17 mouse cellular contexts compared by ENCODE assay signal in the genomic region with DNA sequence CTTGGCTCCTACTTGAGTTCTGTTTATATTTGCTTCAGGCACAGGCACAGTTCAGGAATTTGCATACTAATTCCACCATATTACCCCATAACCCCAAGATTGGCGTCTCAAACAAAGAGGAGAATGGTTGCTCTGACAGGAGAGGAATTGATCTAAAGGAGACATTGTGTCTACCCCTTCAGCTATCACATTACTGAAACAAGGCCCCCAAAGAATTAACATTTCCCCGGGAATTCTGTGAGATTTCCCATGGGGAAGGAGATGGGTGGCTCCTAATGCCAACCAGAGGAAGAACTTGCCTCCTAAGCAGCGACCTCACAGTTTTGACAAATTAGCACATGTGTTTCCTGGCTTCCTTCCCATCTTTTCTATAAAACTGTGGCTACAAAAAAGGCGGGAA. TPM values are rescaled to one million over a fixed set of nuclear protein-coding genes. Genes with fewer than 3 reads are reported as not detected.
"Had no signal": no experiment of that assay in that cellular context is flagged by ENCODE, and none has a peak within 500 bp of the region (broad histone marks: within the 10 kb centered on the region; RNA-seq: fewer than 3 reads in every experiment).

No protein-coding gene starts in this region.

- H3K4me2 ChIP-seq: neural tube, embryonic 13.5 days; neural tube, embryonic 15.5 days; stomach, embryonic 15.5 days had no signal

- H3K9me3 ChIP-seq: neural tube, embryonic 13.5 days; neural tube, embryonic 15.5 days; stomach, embryonic 15.5 days had no signal

- H3K4me3 ChIP-seq: neural tube, embryonic 13.5 days; neural tube, embryonic 15.5 days; stomach, embryonic 15.5 days had no signal

- H3K9ac ChIP-seq: neural tube, embryonic 13.5 days; neural tube, embryonic 15.5 days; stomach, embryonic 15.5 days had no signal

- DNase-seq: retina, postnatal 1 day; right cerebral cortex, adult 18-20 months; right cerebral cortex, postnatal 14 days; right cerebral cortex, postnatal 25 days; right cerebral cortex, postnatal 4 days; spleen, adult 18-20 months; thymus, adult 18-20 months; thymus, adult 2 months; thymus, postnatal 14 days; thymus, postnatal 25 days; thymus, postnatal 36 days; thymus, postnatal 4 days had no signal

- H3K36me3 ChIP-seq: neural tube, embryonic 13.5 days; neural tube, embryonic 15.5 days; stomach, embryonic 15.5 days had no signal

- H3K27ac ChIP-seq: neural tube, embryonic 13.5 days; neural tube, embryonic 15.5 days; stomach, embryonic 15.5 days; stomach, postnatal 0 days had no signal

- H3K4me1 ChIP-seq: neural tube, embryonic 13.5 days; neural tube, embryonic 15.5 days; stomach, embryonic 15.5 days had no signal

- H3K27me3 ChIP-seq: neural tube, embryonic 13.5 days; neural tube, embryonic 15.5 days; stomach, embryonic 15.5 days had no signal

RNA-seq across cellular contexts. Expression of a gene that starts 18.8 kb away (rescaled TPM):
- polyA plus RNA-seq: neural tube, embryonic 13.5 days; neural tube, embryonic 14.5 days; neural tube, embryonic 15.5 days had no signal
